Mouse (Mus musculus) forebrain, embryonic 14.5 days (tissue): Measurements from ENCODE around the gene Erc2. TPM values are rescaled to one million over a fixed set of nuclear protein-coding genes. Genes with fewer than 3 reads are reported as not detected.

Experiments used
- ATAC-seq: fragments of 200-750 bp; cut with Nextera tagmentation; 2 replicates; pipeline ENCODE4 v1.8.0; 2017; ENCODE audit warnings: mild to moderate bottlenecking, moderate library complexity
- DNase-seq: peaks from one replicate; pipeline ENCODE4 v3.0.0-alpha.2; 2015; ENCODE audit warnings: low spot score
- H3K27ac ChIP-seq: fragments of 300-500 bp; sonication (generic); 2 replicates; pipeline ENCODE4 v1.5.1; 2014; ENCODE audit warnings: low read depth, mild to moderate bottlenecking, control low read depth, low read length, moderate library complexity
- H3K27me3 ChIP-seq: fragments of 300-500 bp; sonication (generic); replicated peaks from 2 replicates; pipeline ENCODE4 v1.6.1; 2014; ENCODE audit warnings: low read length, control low read depth, mixed read lengths; ENCODE audit not compliant: control insufficient read depth, insufficient read depth
- H3K36me3 ChIP-seq: fragments of 300-500 bp; sonication (generic); 2 replicates; pipeline ENCODE4 v1.6.1; 2014; ENCODE audit warnings: low read length, control low read depth; ENCODE audit not compliant: control insufficient read depth, insufficient read depth
- H3K4me1 ChIP-seq: fragments of 300-500 bp; sonication (generic); 2 replicates; pipeline ENCODE4 v1.6.1; 2014; ENCODE audit warnings: antibody characterized with exemption, low read length, control low read depth; ENCODE audit not compliant: control insufficient read depth, insufficient read depth
- H3K4me2 ChIP-seq: fragments of 300-500 bp; sonication (generic); 2 replicates; pipeline ENCODE4 v1.6.1; 2014; ENCODE audit warnings: mild to moderate bottlenecking, control low read depth, low read length
- H3K4me3 ChIP-seq: fragments of 300-500 bp; sonication (generic); 2 replicates; pipeline ENCODE4 v1.5.1; 2014; ENCODE audit warnings: low read depth, low read length, control low read depth
- H3K9ac ChIP-seq: fragments of 300-500 bp; sonication (generic); 2 replicates; pipeline ENCODE4 v1.6.1; 2014; ENCODE audit warnings: mild to moderate bottlenecking, low read length, control low read depth, moderate library complexity
- H3K9me3 ChIP-seq: fragments of 300-500 bp; sonication (generic); replicated peaks from 2 replicates; pipeline ENCODE4 v1.6.1; 2016; ENCODE audit warnings: low read length, control low read depth, mixed read lengths; ENCODE audit not compliant: control insufficient read depth
- WGBS: fragments of 180-500 bp; shearing (Covaris S2); extraction: QIAGEN DNeasy Blood & Tissue Kit; methylation state at CpG from one replicate; pipeline ENCODE4 v1.1.7; 2014; 5-methylcytosine and 5-hydroxymethylcytosine counted together
- polyA plus RNA-seq: library from polyadenylated mRNA; unstranded; fragments of >200 nt; fragmentation: Nextera tagmentation; extraction: Ambion mirVana; gene quantifications from 2 replicates; pipeline ENCODE4 v1.2.1, GENCODE M21; 2014

Gene Erc2
- polyA plus RNA-seq, 1 experiment from 2014 or later, result 40.6 TPM

GRCm38 (mm10) chr14:28051646-28052045 lies 429.4 kb downstream of the Erc2 start:
- H3K27me3 ChIP-seq, result no peaks in the 10 kb centered on the region
- H3K4me3 ChIP-seq, result no peak overlapping the region
- H3K9ac ChIP-seq, result no peak overlapping the region
- H3K9me3 ChIP-seq, result no peaks in the 10 kb centered on the region
- no peaks in the 10 kb centered on the region for H3K4me1 ChIP-seq
- H3K27ac ChIP-seq, result no peak overlapping the region
- ATAC-seq (no peak), DNase-seq (no peak)
- H3K4me2 ChIP-seq, result no peak overlapping the region
- H3K36me3 ChIP-seq, result no peaks in the 10 kb centered on the region
- WGBS, result 90% methylated on average over 5 of the region's 5 CpGs

DNA sequence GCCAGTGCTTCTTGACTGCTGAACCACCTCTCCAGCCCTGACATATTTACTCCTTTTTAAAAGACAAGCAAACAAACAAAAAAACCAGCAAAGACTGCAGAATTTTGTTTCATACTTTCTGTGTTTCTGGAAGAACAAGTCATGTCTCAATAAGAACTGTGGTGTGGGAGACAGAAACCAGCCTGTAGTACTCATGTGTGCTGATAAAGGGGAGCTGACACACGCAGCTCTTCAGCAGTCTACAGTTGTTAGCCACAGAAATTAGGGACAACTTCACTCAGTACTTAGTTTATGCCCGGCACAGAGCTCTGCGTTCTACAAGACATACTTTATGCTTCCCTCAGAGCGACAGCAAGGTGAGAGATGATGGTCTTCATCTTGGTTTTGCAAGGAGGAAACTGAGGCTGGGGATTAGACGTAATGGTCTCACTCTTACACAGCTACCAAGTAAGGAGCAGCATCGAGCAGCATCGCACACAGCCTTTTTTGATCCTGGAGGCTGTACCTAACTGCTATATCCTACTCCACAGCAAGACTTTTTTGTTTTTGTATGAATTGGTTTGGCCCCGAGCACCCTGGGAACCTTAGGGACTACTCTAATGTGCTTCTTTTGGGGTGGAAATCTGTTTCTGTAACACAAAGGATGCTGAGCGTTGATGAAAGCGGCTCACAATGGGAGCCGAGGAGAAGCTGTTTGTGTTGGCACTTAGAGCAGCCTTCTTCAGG lies 435.1 kb downstream of the Erc2 start:
- Histone ChIP-seq H3K4me1 (peaks cover 17% of the 10 kb centered on the region), H3K27ac (peak overlapping the region; percentile 63; the same call in 1 of the 2 replicates), H3K4me3 (no peak overlapping the region), H3K9ac (no peak overlapping the region), H3K4me2 (0 out of 2 replicates have a peak overlapping the region, but pooled peaks have one; percentile 21), H3K27me3 (no peaks in the 10 kb centered on the region), H3K36me3 (no peaks in the 10 kb centered on the region), H3K9me3 (no peaks in the 10 kb centered on the region)
- ATAC-seq (peak; percentile 40), DNase-seq (peak; percentile 6)
- WGBS, result 21% methylated on average over 11 of the region's 11 CpGs

GRCm38 (mm10) chr14:28057885-28058860 lies 435.9 kb downstream of the Erc2 start:
- 8% methylated on average over 18 of the region's 18 CpGs for WGBS
- Histone ChIP-seq H3K27ac (peak overlapping the region; percentile 63; the same call in 1 of the 2 replicates), H3K9me3 (no peaks in the 10 kb centered on the region), H3K27me3 (no peaks in the 10 kb centered on the region), H3K4me3 (no peak overlapping the region), H3K4me2 (0 out of 2 replicates have a peak overlapping the region, but pooled peaks have one; percentile 21), H3K4me1 (peaks cover 17% of the 10 kb centered on the region), H3K9ac (peak overlapping the region; percentile 17; the same call in 1 of the 2 replicates), H3K36me3 (no peaks in the 10 kb centered on the region)
- peak; percentile 83 for ATAC-seq
- peak; percentile 73 for DNase-seq

- 70% methylated on average over 4 of the region's 4 CpGs for WGBS
- ATAC-seq (no peak), DNase-seq (peak; percentile 44)
- no peak overlapping the region for H3K27ac ChIP-seq
- no peaks in the 10 kb centered on the region for H3K27me3 ChIP-seq
- H3K4me2 ChIP-seq, result no peak overlapping the region
- H3K4me1 ChIP-seq, result peaks cover 17% of the 10 kb centered on the region
- no peaks in the 10 kb centered on the region for H3K36me3 ChIP-seq
- H3K9me3 ChIP-seq, result no peaks in the 10 kb centered on the region
- H3K4me3 ChIP-seq, result no peak overlapping the region
- H3K9ac ChIP-seq, result no peak overlapping the region
Observed at GRCm38 (mm10) chr14:28060891-28061290, 438.7 kb downstream of the Erc2 start.

GRCm38 (mm10) chr14:28061649-28062375 lies 439.6 kb downstream of the Erc2 start:
- Histone ChIP-seq H3K27ac (no peak overlapping the region), H3K9ac (no peak overlapping the region), H3K27me3 (no peaks in the 10 kb centered on the region), H3K4me1 (peaks cover 17% of the 10 kb centered on the region), H3K9me3 (no peaks in the 10 kb centered on the region), H3K4me3 (no peak overlapping the region), H3K4me2 (no peak overlapping the region), H3K36me3 (no peaks in the 10 kb centered on the region)
- WGBS, result 79% methylated on average over 3 of the region's 3 CpGs
- no peak for ATAC-seq
- DNase-seq, result no peak

GRCm38 (mm10) chr14:28068021-28068420 lies 445.8 kb downstream of the Erc2 start:
- ATAC-seq (peak; percentile 57), DNase-seq (peak; percentile 47)
- no peak overlapping the region for H3K9ac ChIP-seq
- H3K27ac ChIP-seq, result no peak overlapping the region
- WGBS, result 40% methylated on average over 12 of the region's 12 CpGs
- no peaks in the 10 kb centered on the region for H3K9me3 ChIP-seq
- H3K4me1 ChIP-seq, result peaks cover 2% of the 10 kb centered on the region; the same call in 1 of the 2 replicates
- H3K36me3 ChIP-seq, result no peaks in the 10 kb centered on the region
- no peak overlapping the region for H3K4me3 ChIP-seq
- H3K4me2 ChIP-seq, result no peak overlapping the region
- no peaks in the 10 kb centered on the region for H3K27me3 ChIP-seq

DNA sequence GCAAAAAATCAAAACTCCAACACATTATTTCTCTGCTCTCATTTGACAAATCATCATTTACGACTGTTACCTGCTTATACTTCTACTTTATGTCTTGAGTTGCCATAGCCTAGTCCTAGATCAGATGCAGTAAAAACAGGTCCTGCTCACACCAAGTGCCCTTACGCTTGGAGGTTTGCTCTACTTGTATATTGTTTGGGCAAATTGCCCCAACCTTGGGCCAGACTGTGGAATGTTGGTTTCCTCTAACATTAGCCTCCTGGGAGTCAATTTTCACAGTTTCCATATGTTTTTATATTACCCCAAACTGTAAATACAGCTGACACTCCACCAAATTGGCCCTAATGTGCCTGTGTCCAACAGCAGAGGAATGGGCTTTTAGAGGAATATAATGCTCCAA lies 447.6 kb downstream of the Erc2 start:
- DNase-seq, result no peak
- H3K36me3 ChIP-seq, result no peaks in the 10 kb centered on the region

DNA sequence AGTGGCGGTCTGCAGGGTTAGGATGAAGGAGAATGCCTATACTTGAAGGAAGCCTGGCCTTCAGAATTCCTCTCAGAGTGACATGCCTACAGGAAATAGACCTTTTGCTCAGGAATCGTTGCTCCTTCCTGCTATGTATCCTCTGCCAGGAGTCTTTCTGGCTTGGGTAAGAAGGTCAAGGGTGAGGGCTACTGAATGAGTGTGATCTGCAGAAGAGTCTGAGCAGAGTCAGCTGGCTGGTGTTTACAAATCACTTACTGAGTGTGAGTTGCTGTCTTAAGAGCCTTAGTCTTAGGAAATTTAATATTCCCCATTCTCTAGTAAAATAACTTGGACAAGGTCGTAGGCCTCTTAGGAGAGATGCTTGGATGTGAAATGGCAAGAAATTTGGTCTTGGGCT lies 450.3 kb downstream of the Erc2 start:
- no peaks in the 10 kb centered on the region for H3K36me3 ChIP-seq
- 90% methylated on average over 3 of the region's 3 CpGs for WGBS
- H3K4me2 ChIP-seq, result no peak overlapping the region
- H3K4me1 ChIP-seq, result peaks cover 2% of the 10 kb centered on the region; the same call in 1 of the 2 replicates
- DNase-seq (no peak), ATAC-seq (no peak)
- H3K27me3 ChIP-seq, result no peaks in the 10 kb centered on the region
- H3K9me3 ChIP-seq, result no peaks in the 10 kb centered on the region
- H3K9ac ChIP-seq, result no peak overlapping the region
- H3K27ac ChIP-seq, result no peak overlapping the region
- H3K4me3 ChIP-seq, result no peak overlapping the region

More for the DNA sequence above, 447.6 kb downstream of the Erc2 start:
- Histone ChIP-seq H3K9ac (no peak overlapping the region), H3K9me3 (no peaks in the 10 kb centered on the region), H3K4me1 (peaks cover 2% of the 10 kb centered on the region; the same call in 1 of the 2 replicates), H3K27me3 (no peaks in the 10 kb centered on the region), H3K4me3 (no peak overlapping the region), H3K27ac (no peak overlapping the region), H3K4me2 (no peak overlapping the region)
- no peak for ATAC-seq
- 96% methylated on average over 2 of the region's 2 CpGs for WGBS
